Mouse (Mus musculus): ENCODE data around the gene Cacnb3.

GRCm38 (mm10) chr15:98634541-98635081 is 4.0 kb downstream of the Cacnb3 start:
- TF ChIP-seq CTCF (IDR thresholded peaks at IDR 0.05; ENCODE audit: low read depth) (no peak), EP300 (IDR thresholded peaks at IDR 0.05; ENCODE audit: low read depth) (no peak)
